Mouse (Mus musculus) right cerebral cortex, postnatal 36 days (tissue): Measurements from ENCODE around the gene Rcvrn.

Source experiments
- DNase-seq, 2 experiments: peaks; one replicate each; pipeline ENCODE4 v3.0.0; 2022; ENCODE audit warnings: low spot score in 2 of 2, mixed read lengths in 1 of 2

Rcvrn gene

DNA sequence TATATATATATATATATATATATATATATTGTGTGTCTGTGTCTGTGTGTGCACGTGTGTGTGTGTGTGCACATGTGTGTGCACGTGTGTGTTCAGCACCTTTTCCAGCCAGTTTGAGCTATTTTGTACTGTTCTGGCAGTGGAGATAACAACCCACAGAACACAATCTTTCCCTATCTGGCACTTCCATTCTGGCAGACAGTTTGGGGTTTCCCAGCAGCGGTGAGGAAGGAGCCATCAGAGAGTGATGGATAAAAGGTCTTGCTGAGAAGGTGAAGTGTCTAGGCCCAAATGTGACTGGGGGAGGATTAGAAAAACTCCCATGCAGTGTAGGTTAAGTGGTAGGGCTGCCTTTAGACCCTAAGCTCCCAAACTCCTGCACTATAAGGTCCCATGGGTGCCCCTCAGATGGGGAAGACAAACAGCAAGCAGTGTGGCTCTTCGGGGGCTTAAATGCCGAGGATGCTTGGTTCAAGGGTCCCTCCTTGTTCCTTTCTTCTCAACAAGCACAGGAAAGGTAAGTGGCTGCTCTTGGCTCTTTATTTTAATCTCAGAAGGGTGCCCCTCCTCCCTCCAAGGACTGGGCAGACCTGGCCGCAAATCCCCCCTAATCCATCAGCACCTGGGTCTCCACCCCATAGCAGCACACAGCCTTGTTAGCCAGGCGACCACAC, at the start of gene Rcvrn:
Rcvrn (plus strand) TSS at position 624 of the 674 bp plus-strand sequence.
- no peak for DNase-seq

DNA sequence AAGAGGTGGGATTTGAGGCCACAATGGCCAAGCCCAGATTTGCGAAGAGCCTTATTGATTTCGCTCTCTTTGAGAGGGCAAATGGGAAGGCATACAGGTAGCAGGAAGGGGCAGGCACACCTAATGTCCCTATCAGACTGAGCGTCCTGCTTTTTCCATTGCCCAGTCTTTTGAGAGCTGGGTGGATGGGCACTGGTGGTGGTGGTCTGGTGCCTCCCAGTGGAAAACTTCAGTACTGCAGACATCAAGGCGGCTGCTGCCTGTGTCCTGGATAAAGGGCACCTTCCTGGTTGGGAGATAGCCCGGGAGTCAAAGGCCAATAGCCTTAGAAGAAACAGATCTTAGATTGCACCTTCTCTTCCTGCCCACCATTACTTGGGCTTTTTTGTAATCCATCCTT, 47.4 kb upstream of the Rcvrn start:
- DNase-seq: no peak

DNA sequence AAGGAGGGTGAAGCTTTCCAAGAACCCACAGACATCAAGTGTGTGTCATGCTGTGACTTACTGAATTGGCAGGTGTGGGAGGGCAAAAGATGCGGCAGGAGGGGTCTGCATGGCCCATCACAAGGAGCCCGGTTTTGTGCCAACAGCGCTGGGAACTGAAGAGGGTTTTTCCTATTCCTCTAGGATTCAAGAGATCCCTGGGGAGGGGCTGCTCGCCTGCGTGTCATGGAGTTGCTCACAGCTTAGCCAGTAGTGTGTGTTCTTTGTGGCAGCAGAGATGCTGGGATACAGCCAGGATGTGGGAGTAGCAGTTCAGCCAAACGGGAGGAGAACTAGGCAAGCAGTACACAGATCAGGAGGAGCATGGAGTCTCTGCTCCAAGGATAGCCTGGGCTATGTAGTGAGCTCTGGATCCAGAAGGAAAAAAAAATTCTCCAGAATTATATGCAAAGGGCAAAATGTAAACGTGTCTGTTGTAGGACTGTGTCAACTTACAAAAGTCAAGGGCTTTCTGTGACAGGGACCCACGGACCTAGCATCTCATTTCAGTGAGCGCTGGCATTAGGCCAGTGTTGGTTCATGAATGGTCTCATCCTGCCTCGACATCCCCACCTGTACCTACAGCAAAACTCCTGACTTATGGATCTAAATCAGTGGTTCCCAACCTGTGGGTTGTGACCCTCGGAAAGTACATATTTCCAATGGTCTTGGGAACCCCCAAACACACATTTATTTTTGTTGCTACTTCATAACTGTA, 46.3 kb upstream of the Rcvrn start:
- peak; percentile 72 to 81 for DNase-seq

DNA sequence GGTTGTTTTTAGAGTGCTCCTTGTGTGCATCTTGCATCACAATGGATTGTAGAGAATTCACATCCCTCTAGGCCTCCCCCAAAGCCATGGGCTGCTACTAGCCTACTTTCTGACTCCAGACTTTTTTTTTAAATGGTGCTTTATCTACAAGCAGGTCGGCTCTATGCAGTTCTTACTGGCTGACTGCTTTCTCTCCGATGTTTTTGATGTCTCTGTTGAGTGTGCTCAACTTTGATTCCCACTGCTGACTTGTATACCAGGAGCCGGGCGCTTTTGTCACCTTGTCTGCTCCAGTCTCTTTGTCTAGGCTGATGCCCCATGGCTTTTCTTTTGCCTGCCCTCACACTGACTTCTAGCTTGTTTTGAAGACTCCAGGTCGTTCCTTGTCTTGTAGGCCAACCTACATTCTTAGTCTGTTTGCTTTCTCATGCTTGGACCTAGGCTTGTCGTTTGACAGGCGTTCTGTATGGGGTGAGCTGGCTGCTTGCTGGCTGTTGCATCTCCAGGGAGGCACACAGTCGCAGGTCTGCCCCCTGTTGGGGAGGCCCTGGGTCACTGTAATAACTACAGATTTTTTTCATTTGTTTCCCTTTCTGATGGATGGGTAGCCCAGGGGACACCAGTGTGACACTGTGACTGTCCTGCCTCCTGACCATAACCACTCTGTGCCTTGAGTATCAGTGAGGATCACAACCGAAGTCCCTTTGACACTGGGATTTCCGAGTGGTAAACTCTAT, 45.0 kb upstream of the Rcvrn start:
- DNase-seq: no peak

DNA sequence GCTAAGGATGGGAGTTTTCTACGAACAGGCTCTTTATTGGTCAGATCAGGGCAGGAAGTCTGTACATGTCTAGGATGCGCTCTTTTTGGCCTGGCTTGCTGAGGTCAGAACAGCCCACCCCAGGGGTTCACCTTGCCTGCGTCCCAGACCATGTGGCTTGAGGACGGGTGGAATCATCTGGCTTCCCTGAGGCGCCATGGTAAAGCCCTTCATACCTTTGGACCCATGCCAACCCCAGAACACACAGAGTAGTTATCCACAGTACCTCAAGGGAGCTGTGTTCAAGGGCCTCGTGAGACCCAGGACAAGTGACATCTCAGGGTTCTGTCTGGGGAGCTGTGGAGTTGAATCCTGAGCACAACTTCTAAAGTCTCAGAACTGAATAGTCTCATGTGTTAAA, 43.4 kb upstream of the Rcvrn start:
- DNase-seq: no peak

DNA sequence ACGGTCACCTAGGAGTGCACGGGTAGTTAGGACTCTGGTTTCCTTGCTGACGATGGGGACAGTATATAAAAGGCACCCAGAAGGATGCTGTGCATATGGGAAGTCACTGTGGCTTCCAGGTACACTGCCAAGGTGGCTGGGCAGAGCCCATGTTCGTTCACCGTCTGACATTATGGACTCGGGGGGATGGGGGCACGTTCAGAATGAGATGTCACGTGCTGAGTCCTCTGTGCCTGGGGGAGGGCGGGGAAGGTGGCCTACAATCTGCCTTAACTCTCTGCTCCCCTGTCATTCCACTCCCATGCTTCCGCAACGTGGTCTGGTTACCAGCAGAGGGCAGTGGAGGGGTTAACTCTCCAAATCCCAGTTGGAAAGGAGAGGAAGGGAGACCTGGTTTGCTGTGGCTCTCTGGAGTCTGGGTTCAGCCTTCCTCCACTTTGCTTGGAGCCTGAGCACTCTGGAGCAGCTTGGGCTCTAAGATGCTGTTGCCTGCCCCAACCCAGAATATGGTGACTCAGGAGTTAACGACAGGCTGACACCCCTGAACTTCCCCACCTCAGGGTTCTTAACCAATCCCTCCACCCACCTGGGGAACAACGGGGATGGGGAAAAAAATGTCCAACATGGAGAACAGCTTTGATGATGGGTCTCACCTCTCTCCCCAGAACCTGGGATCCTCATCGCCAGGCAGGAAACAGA, 42.8 kb upstream of the Rcvrn start:
- DNase-seq: no peak

DNA sequence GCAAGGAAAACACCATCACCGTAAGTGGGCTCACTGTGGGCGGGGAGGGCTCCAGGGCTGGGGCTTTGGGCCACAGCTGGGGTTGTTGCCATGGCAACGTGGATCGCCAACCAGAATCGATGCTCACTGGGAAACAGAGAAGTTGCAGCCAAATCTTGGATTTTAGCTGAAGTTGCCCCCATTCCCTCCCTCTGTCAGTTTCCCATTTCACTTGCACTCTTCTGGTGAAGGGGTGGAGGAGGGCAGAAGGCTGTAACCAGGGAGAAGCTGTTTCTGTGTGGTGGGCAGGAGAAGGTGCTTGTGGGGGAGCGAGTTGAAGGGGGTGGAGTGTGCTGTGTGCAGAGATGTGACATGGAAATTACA, 42.3 kb upstream of the Rcvrn start:
- DNase-seq: no peak

DNA sequence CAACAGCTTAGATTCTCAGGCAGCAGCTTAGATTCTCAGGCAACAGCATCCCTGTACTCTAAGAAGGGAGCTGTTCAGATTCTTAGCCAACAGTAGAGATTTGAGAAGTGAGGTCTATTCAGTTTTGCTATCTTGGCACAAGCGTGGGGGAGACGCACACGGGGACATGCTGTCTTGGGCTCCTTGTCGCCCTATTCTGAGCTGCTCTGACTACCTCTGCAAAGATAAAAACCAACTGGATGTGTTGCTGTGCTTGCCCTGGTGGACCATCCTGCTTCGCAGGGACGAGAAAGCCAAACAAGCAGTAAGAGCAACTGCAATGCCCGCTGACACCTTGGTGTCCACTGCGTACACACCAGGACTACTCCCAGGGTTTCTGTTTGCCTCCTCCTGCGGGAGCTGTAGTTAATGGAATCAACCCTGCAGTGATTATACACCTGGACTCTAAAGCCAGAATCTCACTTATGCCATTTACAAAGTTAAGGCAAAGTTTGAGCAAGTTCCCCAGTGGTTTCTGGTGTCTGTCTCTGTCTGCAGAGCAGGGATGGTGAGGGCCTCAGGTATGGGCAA, 41.5 kb upstream of the Rcvrn start:
- no peak for DNase-seq

DNA sequence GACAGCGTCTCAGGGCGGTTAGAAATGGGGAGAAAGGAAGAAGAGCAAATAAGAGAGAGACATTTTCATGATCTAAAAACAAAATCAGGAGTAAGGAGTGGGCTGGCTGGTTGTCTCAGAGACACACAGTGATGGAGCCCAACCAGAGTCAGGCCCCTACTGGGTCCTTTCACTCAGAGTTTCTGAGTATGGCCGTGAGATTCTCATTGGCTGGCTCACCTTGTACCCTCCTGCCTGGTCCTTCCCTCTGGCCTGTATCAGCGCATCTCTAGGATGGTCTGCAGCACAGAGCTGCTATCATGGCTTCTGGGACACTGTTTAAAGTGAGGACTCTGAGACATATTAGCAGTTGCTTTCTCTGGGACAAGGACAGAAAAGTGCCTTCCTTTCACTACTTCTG, 40.6 kb upstream of the Rcvrn start:
- no peak for DNase-seq

DNA sequence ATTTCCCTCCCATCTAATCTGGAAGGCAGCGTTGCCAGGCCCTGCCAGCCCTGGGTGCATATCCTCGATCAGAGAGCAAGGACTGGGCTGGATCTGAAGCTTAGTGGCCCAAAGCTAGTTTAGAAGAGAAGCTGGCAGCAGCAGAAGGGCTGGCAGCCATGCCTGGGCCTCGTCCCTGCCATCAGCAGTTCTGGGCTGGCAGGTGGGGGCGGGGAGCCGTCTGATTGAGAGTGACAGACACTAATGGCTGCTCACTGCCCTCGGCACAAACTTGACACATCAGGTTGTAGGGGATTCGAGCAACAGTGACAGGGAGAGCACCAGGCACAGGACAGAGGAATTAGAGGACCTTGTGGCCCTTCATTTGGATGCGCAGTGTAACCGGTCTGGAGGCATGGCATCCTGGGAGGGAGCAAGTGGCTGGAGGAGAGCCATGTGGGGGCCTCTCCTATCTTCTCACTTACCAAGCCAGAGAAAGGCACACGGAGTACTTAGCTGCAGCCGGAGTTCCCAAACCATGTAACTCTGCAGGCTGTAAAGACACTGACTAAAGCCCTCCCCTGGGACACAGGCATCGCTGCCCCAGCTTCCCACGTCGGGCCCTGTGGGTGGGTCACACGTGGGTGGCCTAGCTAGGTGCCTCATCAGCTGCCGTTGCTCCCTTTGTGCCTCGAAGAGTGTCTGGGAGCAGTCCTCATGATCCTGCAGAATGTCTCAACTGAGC, 39.7 kb upstream of the Rcvrn start:
- DNase-seq: no peak

DNA sequence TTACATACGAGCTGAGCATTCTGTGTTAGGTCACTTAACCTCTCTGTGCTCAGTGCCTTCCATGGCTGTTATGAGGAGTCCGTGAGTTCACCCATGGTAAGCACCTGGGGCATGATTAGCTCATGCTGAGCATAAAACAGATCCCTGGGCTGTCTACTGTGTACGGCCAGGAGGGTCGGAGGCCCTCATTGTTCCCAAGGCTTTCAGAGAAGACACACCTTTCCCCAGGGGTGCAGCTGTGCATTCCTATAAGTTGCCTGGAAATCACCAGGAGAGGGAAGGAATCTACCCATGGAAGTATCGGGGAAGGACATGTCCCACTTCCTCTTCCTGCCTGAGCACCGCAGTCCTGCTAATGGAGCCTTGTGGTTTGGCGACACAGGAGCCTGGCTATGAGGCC, 38.8 kb upstream of the Rcvrn start:
- DNase-seq: no peak

DNA sequence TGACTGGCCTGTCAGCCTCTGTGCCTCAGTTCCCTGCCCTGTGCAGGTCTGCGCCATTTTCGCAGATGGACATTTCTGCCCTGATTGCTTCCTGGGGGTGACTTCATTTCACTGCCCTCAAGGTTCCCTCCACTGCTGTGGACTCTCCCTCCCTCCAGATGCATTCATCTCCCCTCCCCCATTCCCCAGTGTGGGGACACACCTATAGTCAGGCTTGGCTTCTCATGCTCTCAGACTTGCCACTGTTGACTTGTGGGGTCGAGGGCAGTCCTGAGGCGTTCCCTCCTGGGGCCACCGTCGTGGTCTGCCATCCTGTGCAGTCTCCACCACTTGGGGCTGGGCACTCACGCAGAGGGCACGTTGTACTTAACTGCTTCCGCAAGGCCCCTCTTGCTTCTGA, 38.3 kb upstream of the Rcvrn start:
- no peak for DNase-seq

DNA sequence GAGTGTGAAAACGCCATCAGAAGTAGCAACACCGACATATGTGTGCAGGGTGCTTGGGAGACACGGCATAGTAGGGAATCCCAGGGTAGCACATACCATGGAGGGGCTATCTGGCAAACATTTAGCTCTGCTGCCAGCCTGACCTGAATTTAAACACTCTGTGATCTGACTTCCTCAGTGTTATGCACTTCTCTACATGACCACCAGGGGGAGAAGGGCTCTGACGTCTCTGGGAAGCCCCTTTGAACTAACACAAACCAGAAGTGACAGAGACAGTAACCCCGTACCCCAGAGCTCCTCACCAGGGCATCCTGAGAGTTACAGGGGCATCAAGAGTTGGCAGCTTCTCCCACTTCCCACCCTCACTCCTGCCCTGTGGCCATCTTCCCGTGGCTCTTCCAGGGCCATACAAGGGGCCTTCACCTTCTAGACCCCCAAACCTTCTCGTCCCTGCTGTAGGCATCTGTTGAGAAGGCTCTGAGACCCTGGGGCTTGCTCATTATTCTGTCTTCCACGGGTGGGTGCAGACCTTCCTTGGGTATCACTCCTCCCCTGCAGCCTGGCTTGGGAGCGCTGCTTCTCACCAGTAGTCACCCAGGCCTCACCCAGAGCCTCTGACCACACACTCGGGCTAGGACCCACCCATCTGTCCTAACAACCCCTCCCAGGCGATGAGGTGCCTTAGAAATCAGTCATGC, 37.3 kb upstream of the Rcvrn start:
- DNase-seq: no peak

DNA sequence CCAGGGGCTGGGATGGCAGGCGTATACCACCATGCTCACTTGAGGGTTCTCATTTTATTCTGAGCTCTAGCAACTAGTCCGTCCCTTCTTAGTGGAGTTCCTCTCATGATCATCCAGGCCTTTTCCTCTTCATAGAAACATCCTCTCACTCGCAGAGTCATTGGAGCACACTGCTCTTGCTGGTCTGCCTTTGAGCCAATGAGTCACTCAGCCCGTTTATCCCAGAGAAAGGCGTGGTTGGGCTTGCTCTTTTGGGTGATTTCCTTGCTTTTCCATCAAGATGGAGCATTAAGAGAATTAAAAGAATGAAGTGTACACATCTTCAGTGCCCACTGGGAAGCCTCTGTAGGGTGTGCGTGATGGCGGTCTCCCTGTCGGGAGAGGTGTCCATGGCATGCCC, 33.7 kb upstream of the Rcvrn start:
- no peak for DNase-seq

DNA sequence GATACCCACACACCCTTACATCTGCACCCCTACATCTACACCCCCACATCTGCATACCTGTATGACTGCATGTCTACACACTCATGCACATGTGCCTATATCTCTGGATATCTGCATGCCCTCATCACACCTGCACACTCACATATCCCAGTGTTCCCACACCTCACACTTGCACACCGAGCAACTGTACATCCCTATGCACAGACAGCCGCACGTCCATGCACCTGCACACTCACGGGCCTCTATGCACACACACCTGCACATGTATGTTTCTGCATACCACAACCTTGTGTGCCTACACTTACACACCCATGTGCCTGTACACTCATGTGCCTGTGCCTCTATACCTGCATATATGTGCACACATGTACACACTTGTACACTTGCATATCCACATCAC, 31.7 kb upstream of the Rcvrn start:
- DNase-seq: no peak

DNA sequence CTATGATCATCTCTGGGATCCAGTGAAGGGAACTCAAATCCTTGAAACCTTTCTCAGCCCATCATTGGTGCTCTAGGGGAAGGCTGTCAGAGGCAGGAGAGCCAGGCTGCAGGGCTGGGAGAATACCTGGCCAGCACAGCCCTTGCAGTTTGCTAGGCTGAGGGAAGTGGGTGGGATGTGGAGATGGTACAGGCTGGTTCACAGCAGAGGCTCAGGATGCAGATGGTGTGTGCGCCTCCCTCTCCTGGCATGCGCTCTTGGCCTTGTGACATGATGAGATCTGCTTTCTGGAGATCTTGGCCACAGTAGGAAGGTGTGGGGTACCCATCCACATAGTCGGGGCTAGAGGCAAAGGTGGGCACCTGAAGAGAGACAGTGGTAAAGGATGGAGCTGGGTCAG, 30.9 kb upstream of the Rcvrn start:
- DNase-seq: peak in 1 of 2 experiments; percentile 81

DNA sequence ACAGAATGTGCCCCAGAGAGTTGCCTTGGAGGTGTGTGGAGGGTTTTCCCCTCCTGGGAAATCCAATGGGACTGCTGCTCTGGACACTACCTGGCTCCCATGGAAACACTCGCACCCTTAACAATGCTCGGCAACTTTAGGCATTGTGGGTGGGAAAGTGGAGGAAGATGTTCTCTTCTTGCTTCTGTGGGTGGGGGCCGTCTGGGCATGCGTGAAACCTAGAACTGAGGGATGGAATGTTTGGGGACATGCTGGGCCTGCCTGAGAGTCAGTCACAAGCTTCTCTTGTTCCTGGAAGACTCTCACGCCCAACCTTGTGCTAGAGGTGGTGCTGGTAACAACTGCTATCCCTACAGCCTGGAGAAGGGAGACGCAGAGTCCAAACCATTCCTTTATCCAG, 30.2 kb upstream of the Rcvrn start:
- DNase-seq: peak in 1 of 2 experiments; percentile 77

DNA sequence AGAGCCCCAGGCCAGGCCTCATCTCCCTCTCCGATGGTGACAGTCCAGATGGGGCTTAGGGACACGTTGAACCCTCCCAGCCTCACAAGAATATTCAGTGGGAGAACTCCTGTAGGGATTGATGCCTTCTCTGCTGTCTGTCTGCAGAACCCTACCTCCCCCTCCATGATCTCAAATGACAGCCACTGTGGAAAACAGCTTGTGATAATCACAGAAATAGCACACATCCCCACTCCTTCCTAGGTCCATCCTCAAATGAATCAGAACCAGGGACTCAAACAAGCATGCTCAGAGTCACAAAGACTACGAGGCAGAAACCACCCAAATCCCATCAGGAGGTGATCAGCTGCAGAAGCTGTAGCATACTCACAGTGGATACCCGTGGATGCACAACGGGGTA, 29.0 kb upstream of the Rcvrn start:
- no peak for DNase-seq

DNA sequence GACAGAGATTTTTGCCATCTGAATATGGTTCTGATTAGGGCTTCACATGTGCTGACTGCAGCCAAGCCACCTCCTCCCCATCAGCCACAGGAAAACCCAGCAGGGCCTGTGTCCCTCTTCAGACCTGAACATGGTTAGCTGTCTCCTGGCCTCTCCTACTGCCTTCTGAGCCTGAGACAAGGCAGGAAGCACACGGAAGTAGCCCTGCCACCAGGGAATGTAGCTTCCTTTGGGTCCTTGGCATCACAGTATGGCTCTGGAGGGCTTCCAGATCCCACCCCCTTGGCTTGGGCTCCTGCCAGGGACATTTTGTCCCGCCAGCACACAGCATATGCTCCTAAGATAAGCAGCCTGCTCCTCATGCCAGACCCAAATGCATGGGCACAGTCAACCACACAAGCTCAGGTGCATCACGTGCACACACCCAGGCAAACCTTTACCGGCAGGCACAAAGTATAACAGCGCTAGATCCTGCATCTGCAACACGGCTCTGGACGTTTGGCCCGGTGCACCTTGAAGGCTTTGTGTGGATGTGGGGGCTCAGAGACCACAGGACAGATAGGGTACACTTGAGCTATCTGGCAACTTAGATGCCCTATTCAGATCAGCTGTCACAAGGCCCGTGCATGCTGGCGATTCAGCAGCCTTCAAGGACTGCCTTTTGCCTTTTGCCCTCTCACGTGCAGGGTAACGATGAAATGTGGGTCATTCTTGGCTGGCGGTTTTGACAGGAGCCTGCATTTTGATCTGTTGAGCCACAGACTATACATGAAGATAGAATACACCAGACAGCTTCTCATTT, 27.4 kb upstream of the Rcvrn start:
- DNase-seq: peak; percentile 77 to 83

DNA sequence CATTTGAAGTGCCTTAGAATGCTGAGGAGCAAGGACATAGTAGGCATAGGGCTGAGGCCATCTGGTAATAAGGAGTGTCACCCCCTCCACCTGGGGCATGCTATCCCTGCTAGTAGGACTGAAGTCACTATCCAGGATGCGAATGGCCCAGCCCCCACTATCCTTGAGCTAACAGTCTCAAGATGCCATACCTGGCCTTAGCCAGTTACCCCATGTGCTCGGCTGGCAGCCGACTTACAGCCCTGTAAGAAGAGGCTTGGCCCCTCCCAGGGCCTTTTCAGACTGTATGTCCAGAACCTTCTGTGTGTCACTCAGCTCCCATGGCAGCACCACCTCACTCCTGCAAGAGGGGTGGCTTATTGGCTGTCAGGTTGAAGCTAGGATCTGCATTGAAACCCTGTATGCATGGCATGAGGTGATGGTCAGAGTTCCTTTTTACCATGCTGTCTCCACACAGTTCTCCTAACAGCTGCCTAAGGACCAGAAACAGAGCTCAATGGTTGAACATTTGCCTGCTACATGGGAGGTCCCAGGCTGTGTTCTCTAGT, 26.6 kb upstream of the Rcvrn start:
- no peak for DNase-seq
